13 mouse cellular contexts compared by ENCODE assay signal in genomic region chr6:50440966-50441862, GRCm38 (mm10). TPM values are rescaled to one million over a fixed set of nuclear protein-coding genes. Genes with fewer than 3 reads are reported as not detected.
DNase-seq lines count a peak whose midpoint lies in the region; ATAC-seq and TF ChIP-seq lines count a peak whose summit lies in the region.
"Had no signal": no experiment of that assay in that cellular context is flagged by ENCODE, and none has a peak within 500 bp of the region (broad histone marks: within the 10 kb centered on the region; RNA-seq: fewer than 3 reads in every experiment).

No protein-coding gene starts in this region.

- no peak for DNase-seq in kidney, adult 2 months
- no peak for DNase-seq in kidney, adult 8-10 months
- DNase-seq in urinary bladder, postnatal 14 days (ENCODE audit: low spot score) = peak; percentile 58
- no peak for DNase-seq in urinary bladder, postnatal 25 days (ENCODE audit: low spot score)
- no peak for DNase-seq in frontal cortex, postnatal 25 days (ENCODE audit: low spot score in 2 of 2)
- DNase-seq: adrenal gland, adult 2 months; cerebellum, postnatal 36 days; thymus, adult 18-20 months had no signal

- ATAC-seq in lung, embryonic 15.5 days (ENCODE audit: borderline replicate concordance, extremely low read depth, low FRiP score, low TSS enrichment) = peak; percentile 74
- no peak for ATAC-seq in erythroblast, adult 5-6 weeks (replicated peaks; ENCODE audit: low FRiP score, poor library complexity, severe bottlenecking)
- ATAC-seq: Patski had no signal

- peaks cover 34% of the 10 kb centered on the region; the same call in 1 of the 2 replicates for H3K4me1 ChIP-seq in kidney, adult 2 months (ENCODE audit: control insufficient read depth, insufficient read depth, low read length)
- peaks cover 3% of the 10 kb centered on the region; the same call in 1 of the 2 replicates for H3K4me1 ChIP-seq in lung, embryonic 15.5 days

- peak overlapping the region; percentile 69 for H3K27ac ChIP-seq in kidney, adult 2 months (ENCODE audit: insufficient read depth, low read depth, low read length)
- H3K27ac ChIP-seq in lung, embryonic 15.5 days = peak overlapping the region; percentile 46
- H3K27ac ChIP-seq: heart, embryonic 10.5 days had no signal

- no peak for TF ChIP-seq POLR2A in kidney, adult 2 months (IDR thresholded peaks at IDR 0.05; ENCODE audit: low read depth, low read length)

- H3K4me2 ChIP-seq in lung, embryonic 15.5 days = no peak overlapping the region
- H3K4me2 ChIP-seq: liver, embryonic 11.5 days had no signal

- no peaks in the 10 kb centered on the region for H3K9me3 ChIP-seq in lung, embryonic 15.5 days
- H3K9me3 ChIP-seq: heart, embryonic 10.5 days had no signal

- no peaks in the 10 kb centered on the region for H3K27me3 ChIP-seq in kidney, adult 2 months (replicated peaks; ENCODE audit: control insufficient read depth, insufficient read depth, low read length)
- no peaks in the 10 kb centered on the region for H3K27me3 ChIP-seq in lung, embryonic 15.5 days
- H3K27me3 ChIP-seq: Patski had no signal

- no peaks in the 10 kb centered on the region for H3K36me3 ChIP-seq in kidney, adult 2 months (ENCODE audit: control insufficient read depth, insufficient read depth, low read length)
- no peaks in the 10 kb centered on the region for H3K36me3 ChIP-seq in lung, embryonic 15.5 days
- H3K36me3 ChIP-seq: heart, embryonic 10.5 days had no signal

- no peak for TF ChIP-seq CTCF in kidney, adult 2 months (conservative IDR thresholded peaks at IDR 0.05; ENCODE audit: insufficient read depth, insufficient read length, low read depth, low read length)

- no peak overlapping the region for H3K4me3 ChIP-seq in kidney, adult 2 months (ENCODE audit: insufficient read depth, low read depth, low read length)
- H3K4me3 ChIP-seq in lung, embryonic 15.5 days = no peak overlapping the region
- H3K4me3 ChIP-seq: heart, embryonic 10.5 days had no signal

- no peak overlapping the region for H3K9ac ChIP-seq in lung, embryonic 15.5 days

- 83% methylated on average over 5 of the region's 5 CpGs for WGBS in kidney, adult 2 months
- 70% methylated on average over 5 of the region's 5 CpGs for WGBS in lung, embryonic 15.5 days

RNA-seq across cellular contexts. Expression of gene Osbpl3, which starts 14.8 kb away (rescaled TPM):
- 33.0 and 36.1 TPM in 2 replicates for polyA plus RNA-seq in kidney, adult 2 months (2012; rRNA removed)
- 4.5 and 5.0 TPM in 2 replicates for polyA plus RNA-seq in lung, embryonic 15.5 days (2015; fragmentation: Nextera tagmentation; extraction: Ambion mirVana)
- total RNA-seq in erythroblast, adult 5-6 weeks (2015; ENCODE audit: low replicate concordance) = 0.77 and 5.6 TPM in 2 replicates
- 2.2 and 2.5 TPM in 2 replicates for total RNA-seq in erythroblast, adult 5-6 weeks (2017; ENCODE audit: low replicate concordance)
